Mouse (Mus musculus): ENCODE measurements around the gene Foxp2.
A peak's percentile ranks its signal among the peaks of the same experiment; 100 is the strongest.

Gene Foxp2

DNA sequence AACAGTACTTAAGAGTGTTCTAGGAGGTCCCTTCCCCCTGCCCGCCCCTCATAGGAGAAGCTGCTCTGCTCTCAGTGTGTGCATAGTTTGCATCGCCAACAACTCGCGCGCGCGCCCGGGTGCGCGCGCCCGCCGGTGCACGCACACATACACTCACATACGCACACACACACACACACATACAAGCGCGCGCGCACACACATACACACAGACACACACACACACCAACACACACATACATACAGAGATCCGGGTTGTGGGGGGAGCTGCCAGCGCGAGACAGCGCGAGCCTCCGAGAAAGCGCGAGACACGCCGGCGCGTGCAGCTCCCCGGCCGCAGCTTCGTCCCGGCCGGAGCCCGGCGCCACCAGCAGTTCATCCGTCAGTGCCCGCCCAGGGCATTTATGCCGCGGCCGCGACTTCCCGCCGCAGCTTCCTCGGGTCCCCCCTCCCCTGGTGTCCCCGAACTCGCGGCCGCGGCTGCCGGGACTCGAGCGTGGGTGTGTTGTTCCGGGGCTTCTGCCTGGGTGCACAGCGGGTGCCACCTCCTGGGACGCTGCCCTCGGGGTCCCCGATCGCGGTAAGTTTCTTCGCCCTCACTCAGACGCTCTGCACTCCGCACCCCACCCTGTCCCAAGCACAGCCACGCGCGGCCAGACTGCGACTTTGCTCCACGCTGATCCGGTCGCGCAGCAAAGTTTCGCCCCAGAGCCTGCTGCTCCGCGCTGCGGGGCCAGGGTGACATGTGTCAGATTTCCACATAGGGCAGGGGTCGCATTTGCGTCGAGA, at the start of gene Foxp2:
TSS of gene Foxp2 (plus strand) at position 167 of the 788 bp plus-strand sequence.
- ATAC-seq (ENCODE audit: low TSS enrichment): peak; percentile 48

DNA sequence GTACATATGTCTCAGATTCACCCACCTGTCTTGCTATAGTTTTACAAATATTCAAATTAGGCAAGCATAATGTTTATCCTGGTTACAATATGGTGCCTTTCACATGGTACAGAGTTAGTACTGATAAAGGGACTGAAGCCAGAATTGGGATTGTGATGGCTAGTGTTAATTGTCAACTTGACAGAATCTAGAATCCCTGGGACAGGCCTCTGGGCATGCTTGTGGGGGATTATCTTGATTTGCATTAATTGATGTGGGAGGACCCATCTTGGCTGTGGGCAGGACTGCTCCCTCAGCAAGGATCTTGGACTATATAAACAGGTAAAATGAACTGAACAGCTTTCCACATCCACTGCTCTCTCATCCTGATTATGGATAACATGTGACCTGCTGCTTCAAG, 15.9 kb upstream of the Foxp2 start:
- ATAC-seq (ENCODE audit: low TSS enrichment): no peak

DNA sequence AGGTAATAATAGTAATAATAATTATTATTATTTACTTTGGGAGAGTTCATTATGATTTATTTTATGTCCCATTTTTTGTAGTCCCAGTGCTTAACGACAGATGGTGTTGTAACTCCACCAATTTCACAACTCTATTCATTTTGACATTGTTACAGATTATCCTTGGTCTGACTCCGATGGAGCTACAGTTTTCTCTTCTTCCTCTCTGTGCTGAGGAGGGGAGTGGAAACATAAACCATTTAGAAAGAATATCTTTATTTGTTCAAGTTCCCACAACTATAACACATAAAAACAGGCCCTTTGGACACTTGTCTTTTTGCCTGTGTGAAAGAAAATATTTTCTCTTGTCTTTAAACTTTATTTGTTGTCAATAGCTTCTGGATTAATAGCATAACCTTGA, 4.1 kb upstream of the Foxp2 start:
- no peak for ATAC-seq (ENCODE audit: low TSS enrichment)

DNA sequence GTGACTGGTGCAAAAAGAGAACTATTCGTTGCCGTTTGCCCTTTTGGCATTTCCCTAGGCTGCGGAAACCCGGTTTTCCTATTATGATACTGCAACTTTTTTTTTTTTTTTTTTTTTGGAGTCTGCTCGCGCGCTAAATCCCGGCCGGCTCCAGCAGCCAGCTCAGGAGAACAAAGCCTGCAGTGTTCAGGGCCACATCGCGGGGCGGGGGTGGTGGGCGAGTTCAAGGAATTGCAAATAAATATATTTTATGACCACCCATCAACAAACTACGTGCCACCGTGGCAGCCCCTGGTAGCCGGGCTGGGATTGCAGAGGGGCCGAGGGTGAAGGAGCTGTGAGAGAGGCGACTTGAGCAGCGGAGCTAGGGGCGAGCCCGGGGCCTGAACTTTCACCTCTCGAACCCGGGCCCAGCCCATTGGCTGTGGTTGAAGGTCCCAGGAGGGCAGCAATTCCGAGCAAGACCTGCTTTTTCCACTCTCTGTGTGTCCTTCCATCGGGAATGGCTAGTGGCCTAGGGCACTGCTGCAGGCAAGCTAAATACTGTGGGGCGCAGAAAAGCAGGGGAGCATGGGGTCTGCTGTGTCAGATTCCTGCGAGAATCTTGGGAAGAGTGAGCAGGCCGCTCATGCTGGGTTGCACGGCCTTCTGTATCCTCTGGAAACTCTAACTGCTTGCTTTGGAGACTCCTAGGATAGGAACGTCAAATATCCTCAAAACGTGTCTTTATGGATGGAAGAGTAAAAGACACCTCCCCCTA, 2.9 kb upstream of the Foxp2 start:
- ATAC-seq (ENCODE audit: low TSS enrichment): no peak

DNA sequence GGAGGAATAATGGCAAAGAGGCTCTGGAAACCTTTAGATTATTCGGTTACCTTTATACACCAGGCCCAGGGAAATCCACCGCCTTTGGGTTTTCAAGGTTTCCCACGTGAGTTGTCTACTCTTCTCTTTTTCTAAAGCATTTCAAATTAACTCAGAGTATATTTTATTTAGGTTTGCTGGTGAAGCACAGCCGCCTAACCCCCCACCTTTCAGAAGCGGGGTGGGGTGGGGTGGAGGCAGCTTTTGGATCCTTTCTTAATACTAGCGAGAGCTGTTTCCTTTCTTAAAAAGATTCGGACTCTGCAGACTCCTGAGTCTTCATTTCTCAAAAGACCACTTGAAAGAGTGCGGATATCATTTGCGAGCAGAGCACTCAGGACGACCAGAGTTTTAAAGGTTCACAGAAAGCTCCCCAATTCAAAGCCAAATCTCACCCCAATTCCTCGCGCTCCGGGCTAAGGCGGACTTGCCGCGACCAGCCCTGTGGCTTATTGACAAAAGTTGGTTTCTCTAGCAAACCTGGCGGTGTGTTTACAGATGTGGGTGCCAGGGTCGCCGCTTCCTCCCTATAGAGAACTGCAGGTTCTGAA, 2.0 kb upstream of the Foxp2 start:
- no peak for ATAC-seq (ENCODE audit: low TSS enrichment)

DNA sequence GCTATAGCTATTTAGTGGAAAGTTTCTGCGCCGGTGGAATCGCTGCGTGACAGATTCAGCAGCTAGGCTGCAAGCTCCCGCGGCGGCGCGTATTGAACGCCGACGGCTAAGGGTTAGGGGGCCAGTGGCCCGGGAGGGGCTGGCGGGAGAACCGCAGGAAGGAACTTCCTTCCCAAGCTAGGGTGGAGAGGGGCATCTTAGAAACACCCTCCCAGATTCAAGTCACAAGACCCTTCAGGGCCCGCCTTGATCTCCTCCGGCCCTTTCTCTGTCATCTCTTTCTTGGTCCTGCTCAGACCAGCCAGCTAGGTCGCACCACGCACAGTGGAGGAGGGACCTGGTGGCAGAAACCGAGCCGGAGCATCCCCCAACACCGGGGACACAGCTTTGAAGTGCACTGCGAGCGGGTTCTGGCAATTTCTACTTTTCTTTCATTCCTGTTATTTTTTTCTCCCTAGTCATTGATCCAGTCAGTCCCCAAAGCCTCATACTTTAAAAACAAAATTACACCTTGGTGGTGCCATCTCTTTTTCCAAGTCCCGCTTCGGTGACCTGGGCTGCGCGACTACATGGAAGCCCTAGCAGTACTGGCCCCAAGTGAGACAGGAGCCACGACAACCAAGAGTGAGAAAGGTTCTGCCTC, 1.1 kb upstream of the Foxp2 start:
- no peak for ATAC-seq (ENCODE audit: low TSS enrichment)

DNA sequence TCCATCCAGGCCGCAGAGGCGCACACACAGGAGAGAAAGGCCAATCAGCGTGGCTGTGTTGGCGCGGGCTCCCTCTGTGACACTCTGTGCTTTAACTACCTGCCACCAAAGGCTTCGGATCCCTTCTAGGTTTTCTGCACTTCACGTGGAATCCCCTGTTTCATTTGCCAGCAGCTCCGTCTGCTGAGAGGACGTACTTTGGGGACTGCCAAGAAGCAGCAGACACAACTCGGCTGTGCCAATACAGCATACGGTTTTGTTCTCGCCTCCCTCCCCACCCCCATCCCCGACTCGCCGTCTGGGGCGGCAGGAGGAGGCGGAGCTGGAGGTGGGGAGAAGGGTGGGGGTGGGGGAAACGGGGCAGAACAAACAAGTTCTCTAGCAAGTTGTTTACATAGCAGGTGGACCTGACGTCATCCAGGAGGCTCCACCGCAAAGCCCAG, 549 bp upstream of the Foxp2 start:
- peak; percentile 61 for ATAC-seq (ENCODE audit: low TSS enrichment)

DNA sequence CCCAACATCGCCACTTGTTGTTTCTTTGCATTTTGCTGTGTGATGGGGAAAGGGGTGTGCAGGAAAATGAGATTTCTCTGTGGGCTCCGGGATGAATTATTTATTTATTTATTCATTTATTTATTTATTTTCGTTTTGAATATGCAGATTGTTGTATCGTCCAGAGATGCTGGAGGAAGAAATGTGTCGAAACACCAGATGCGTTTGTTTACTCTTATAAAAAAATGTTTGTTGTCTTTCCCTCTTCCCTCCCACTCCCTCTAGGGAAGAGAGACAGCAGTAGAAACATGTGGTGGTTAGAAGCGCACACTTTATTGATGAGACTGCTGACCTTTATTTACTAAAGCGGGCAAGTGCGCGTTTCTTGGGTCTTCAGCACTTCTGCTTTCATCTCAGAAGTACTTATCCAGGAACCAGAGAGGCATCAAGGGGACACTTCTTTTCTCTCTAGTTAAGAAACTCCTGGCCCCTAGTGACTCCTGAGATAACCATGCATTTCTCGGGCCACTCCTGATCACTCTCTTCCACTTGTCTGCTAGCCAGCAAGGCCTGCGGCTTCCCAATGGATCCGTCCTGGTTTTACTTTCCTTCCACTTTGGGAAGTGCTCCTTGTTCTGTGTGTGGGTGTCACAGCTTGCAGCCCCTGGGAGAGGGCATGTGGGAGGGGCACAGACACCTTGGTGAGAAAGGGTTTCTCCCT, 972 bp downstream of the Foxp2 start:
- no peak for ATAC-seq (ENCODE audit: low TSS enrichment)

DNA sequence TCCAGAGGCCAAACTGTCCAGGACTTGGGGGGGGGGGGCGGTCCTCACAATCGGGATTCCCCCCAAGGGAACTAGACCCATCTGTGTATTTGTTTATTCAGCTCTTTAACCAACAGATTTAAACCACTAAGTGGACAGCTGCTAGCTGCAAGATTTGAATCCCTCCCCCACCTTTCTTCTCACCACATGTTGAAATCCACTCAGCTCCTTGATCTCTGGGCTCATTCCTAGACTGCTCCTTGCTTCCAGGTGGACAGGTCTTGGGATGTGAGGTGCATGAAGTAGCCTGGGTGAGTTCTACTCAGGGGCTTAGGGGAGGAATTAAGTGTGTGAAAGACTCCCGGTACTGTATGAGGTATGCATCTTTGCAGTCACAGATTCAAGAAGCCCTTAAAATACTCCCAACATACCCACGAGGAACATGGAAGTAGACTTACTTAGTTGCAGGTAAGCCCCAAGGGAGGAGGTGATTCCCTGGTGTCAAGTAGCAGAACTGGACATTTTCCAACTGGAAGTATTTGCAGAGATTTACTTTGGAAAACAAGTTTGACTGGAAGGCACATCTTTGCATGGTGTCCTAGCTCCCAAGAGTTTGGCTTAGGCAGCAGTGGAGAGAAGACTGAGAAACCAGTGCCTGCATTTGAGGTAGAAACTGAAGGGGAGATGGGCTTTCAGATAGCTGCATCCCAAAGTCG, 2.3 kb downstream of the Foxp2 start:
- no peak for ATAC-seq (ENCODE audit: low TSS enrichment)

DNA sequence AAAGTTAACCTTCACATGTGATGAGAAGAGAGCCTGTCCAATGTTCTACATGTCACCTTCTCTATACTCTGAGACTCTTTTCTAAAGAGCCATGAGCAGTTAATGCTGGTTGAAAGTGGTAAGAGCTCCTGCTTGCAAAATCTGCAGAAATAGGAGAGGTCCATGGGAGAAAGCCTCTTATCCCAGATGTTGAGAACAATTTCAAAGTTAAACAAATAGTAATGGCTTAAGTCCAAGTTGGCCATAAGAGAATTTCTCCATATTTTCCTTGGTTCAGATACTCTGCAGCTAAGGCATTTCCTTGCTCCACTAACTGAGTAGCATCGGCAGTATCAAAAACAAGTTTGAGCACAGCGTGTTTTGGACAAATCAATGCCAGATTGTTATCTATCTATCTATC, 13.9 kb downstream of the Foxp2 start:
- no peak for ATAC-seq (ENCODE audit: low TSS enrichment)

DNA sequence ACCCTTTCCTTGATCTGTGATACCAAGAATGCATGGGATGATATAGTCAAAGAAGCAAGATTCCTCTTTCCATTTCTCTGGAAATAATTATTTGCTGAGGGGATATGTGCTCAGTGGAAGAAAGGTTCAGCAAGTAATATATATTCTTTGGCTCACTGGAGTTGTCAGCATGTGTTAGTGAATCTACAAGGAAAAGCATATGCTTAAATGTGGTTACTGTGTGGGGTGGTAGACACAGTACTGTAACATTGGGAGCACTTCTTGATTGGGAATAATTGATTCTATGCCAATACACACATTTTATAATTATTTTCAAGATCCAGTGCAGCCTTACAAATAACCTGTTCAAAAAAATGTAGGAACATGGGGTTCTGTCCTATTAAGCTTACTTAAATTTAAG, 21.6 kb downstream of the Foxp2 start:
- ATAC-seq (ENCODE audit: low TSS enrichment): no peak

DNA sequence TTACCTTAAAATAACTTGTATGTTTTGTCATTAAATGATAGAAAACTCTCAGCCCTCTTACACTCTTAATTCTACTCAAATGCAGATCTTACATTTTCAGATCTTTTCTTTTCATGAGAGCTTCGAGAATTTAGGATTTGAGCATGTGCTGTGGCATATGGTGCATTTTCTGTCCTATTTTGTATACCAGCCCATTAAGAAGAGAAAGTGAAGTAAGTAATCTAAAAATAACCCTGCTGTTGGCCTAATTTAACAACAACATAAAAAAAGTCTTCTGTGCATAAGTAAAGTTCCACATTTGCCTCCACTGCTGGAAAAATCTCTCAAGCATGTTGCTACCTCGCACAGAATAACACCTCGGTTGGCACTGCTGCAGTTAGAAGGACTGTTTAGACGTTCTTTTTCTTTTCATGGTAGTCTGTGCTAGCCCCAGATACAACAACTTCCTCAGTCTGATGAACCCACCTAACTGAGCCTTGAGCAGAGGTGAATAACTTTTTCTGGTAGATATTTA, 23.9 kb downstream of the Foxp2 start:
- peak; percentile 92 for ATAC-seq (ENCODE audit: low TSS enrichment)

DNA sequence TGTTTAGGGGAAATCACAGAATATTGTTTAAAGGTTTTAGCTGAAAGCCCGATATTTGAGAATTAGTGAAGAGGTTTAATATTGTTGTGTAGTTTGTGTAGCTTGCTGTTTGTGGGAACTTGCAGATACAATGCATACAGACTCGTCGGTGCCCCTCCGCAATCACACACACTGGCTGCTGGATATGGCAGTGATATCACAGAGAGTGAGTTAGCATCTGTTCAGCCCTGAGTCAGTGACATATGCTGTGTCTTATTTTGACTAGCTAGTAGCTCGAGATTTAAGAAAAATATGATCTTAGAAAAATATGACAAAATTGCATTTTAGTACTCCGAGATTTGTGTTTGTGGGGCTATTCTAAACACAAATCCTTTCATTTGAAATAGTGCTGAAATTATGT, 49.9 kb downstream of the Foxp2 start:
- peak; percentile 97 for ATAC-seq (ENCODE audit: low TSS enrichment)

DNA sequence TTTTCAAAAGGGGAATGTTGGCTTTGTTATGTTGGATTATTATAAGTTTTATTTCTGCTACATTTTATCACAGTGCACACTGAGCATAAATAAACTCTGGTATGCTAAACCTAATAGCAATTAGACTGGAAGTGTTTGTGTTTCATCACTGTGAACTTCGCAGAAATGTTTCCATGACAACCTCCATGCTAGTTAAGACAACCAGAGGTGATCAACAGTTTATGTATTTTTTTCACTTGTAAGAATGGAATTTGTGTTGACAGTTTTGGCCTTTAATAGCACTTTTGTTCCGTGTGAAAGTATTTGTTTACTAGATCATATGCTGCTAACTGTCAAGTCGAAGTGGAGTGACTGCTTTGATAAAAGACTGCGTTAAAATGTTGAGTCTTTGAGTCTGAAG, 51.6 kb downstream of the Foxp2 start:
- no peak for ATAC-seq (ENCODE audit: low TSS enrichment)

DNA sequence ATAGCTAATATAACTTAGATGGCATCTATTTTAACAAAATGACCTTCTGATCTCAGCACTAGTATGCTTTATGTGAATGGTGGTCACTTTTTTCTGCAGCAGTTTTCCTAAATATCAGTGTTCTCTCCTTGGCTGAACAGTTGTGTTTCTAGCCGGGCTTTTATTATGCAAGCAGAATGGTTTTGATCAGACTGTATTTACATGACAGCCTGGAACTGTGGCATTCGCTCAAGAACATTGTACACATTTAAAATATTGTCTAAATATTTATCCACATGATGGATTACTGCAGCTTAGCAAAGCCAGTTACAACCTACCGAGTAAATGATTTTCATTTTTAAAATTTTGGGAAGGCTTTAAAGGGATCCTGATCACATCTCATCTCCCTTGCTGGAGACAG, 75.9 kb downstream of the Foxp2 start:
- no peak for ATAC-seq (ENCODE audit: low TSS enrichment)

DNA sequence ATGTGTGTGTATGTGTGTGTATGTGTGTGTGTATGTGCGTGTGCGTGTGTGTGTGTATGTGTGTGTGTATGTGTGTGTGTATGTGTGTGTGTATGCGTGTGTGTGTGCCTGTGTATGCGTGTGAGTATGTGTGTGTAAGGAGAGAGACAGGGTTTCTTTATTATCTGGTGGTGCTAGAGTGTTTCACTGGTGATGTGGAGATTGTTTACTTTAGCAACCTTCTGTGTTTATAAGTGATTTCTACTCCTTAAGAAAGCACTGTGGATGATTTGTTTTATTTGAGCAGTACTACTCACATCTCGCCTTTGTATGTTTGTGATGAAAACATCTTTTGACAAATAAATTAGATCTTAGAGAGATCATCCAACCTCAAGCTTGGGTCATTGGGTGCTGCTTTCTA, 77.1 kb downstream of the Foxp2 start:
- ATAC-seq (ENCODE audit: low TSS enrichment): no peak

DNA sequence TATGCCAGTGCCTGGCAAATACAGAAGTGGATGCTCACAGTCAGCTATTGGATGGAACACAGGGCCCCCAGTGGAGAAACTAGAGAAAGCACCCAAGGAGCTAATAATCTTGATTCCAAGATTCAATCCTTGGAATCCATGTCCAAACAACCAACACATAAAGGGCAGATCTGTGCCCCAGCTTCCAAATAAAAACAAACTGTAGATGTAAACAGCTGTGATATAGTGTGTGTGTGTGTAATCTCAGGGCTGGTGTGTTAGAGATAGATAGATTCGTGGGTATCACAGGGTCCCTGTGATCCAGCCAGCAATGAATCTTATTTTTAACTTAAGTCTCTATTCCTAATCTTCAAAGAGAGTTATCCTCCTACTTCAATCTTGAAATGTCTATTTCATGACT, 107.0 kb downstream of the Foxp2 start:
- ATAC-seq (ENCODE audit: low TSS enrichment): no peak

DNA sequence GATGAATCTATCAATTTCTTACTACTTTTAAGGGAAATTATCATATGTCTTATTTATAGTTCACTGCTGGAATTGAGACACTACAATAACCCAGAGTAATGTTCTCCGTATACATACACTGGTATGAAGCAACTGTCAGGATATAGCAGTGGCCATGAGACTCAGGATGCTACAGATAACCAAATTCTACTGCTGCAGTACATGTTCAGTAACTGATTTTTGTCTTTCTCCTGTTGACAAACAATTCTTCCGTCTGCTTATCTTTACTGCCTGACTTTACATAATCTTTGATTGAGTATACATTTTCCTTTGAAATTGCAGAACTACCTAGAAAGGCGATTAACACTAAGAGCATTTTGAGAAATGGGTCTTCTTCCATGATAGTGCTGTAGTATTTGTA, 127.3 kb downstream of the Foxp2 start:
- ATAC-seq (ENCODE audit: low TSS enrichment): no peak

DNA sequence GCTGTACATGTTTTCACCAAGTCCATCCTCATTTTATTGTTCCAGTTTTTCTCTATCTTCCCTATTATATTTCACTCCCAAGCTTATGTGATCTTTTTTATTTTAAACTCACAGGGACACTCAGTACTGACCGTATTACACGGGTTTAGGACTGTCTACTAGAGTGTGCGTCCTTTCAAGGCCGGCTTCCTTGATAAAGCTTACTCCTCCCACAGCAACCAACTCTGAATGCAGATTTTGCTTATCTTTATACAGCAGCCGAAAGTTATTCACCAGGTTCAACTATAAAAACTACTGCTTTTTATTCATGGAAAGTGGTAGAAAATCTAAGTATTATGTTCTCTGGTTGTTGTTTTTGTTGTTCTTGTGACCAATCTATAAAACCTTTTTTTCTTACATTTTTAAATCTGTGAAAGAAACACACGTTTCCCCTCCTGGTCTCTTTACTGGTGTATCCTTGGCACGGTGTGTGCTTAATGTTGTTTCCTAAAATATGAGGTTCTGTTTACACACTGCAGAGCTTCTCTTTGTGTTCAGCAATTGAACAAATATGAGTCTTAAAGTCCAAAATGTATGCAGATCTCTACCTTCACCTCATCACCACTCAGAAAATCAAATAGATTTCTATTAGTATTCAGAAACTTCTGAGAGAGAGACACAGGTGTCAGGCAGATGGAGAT, 128.4 kb downstream of the Foxp2 start:
- ATAC-seq (ENCODE audit: low TSS enrichment): no peak

DNA sequence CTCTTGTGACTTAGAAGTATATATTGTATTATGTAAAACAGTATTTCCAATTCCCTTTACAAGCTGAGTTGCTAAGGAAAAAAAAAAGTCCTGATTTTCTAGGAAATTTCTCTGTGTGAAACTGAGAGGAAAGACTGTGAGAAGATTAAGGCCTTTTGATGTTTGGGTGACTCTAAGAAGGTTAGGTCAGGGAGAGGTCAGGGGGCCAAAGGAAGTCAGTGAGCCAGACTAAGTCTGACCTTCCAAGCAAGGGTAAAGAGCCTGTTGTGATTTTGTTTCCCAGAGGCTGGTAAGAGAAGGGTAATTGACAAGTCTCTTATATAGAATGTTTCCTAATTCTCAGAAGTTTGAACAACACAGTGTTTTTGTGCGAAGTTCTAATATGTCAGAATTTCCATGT, 162.1 kb downstream of the Foxp2 start:
- ATAC-seq (ENCODE audit: low TSS enrichment): no peak

Data from frontal cortex, adult (tissue).